Mouse (Mus musculus) stomach, embryonic 15.5 days (tissue): ENCODE data around the gene Foxo3. TPM values are rescaled to one million over a fixed set of nuclear protein-coding genes. Genes with fewer than 3 reads are reported as not detected.
A peak's percentile ranks its signal among the peaks of the same experiment; 100 is the strongest.

ENCODE experiments used
- ATAC-seq: fragments of 200-750 bp; cut with Nextera tagmentation; 2 replicates; pipeline ENCODE4 v1.8.0; 2017; ENCODE audit warnings: low read depth, moderate number of reproducible peaks, moderate TSS enrichment; ENCODE audit not compliant: insufficient read depth, low FRiP score
- H3K27ac ChIP-seq: fragments of 300-500 bp; sonication (generic); 2 replicates; pipeline ENCODE4 v1.5.1; 2015; ENCODE audit warnings: mild to moderate bottlenecking, inconsistent platforms
- H3K27me3 ChIP-seq: fragments of 300-500 bp; sonication (generic); replicated peaks from 2 replicates; pipeline ENCODE4 v1.6.1; 2015; ENCODE audit warnings: inconsistent platforms
- H3K36me3 ChIP-seq: fragments of 300-500 bp; sonication (generic); 2 replicates; pipeline ENCODE4 v1.6.1; 2015; ENCODE audit warnings: inconsistent platforms
- H3K4me1 ChIP-seq: fragments of 300-500 bp; sonication (generic); 2 replicates; pipeline ENCODE4 v1.6.1; 2015; ENCODE audit warnings: inconsistent platforms
- H3K4me2 ChIP-seq: fragments of 300-500 bp; sonication (generic); 2 replicates; pipeline ENCODE4 v1.6.1; 2015; ENCODE audit warnings: mild to moderate bottlenecking, inconsistent platforms
- H3K4me3 ChIP-seq: fragments of 300-500 bp; sonication (generic); replicated peaks from 2 replicates; pipeline ENCODE4 v1.5.1; 2015; ENCODE audit warnings: inconsistent platforms
- H3K9ac ChIP-seq: fragments of 300-500 bp; sonication (generic); 2 replicates; pipeline ENCODE4 v1.6.1; 2015; ENCODE audit warnings: inconsistent platforms
- H3K9me3 ChIP-seq: fragments of 300-500 bp; sonication (generic); 2 replicates; pipeline ENCODE4 v1.6.1; 2016; ENCODE audit warnings: inconsistent platforms
- WGBS: fragments of 180-500 bp; shearing (Covaris S2); methylation state at CpG from one replicate; pipeline ENCODE4 v1.1.7; 2015; 5-methylcytosine and 5-hydroxymethylcytosine counted together
- polyA plus RNA-seq: library from polyadenylated mRNA; unstranded; fragments of >200 nt; fragmentation: Nextera tagmentation; extraction: Ambion mirVana; gene quantifications from 2 replicates; pipeline ENCODE4 v1.2.1, GENCODE M21; 2015

Foxo3 gene
- polyA plus RNA-seq, 1 experiment from 2014 or later, result 8.7 TPM

DNA sequence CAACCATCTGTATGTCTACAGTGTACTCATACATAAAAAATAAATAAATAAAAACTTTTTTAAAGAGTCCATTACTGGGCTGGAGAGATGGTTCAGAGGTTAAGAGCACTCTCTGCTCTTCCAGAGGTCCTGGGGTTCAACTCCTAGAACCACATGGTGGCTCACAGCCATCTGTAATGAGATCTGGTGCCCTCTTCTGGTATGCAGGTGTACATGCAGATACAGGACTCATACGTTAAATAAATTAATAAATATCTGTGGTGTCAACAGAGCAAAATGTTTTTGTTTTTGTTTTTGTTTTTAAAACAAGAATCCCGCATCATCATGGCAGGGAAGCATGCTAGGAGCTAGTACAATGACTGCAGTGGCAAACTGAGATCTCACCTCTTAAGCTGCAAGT lies 20.6 kb upstream of the Foxo3 start:
- Histone ChIP-seq H3K4me3 (no peak overlapping the region), H3K9me3 (no peaks in the 10 kb centered on the region), H3K27ac (no peak overlapping the region), H3K27me3 (no peaks in the 10 kb centered on the region), H3K36me3 (no peaks in the 10 kb centered on the region), H3K4me2 (no peak overlapping the region), H3K9ac (no peak overlapping the region), H3K4me1 (no peaks in the 10 kb centered on the region)
- ATAC-seq, result no peak
- 75% methylated on average over 2 of the region's 2 CpGs for WGBS

DNA sequence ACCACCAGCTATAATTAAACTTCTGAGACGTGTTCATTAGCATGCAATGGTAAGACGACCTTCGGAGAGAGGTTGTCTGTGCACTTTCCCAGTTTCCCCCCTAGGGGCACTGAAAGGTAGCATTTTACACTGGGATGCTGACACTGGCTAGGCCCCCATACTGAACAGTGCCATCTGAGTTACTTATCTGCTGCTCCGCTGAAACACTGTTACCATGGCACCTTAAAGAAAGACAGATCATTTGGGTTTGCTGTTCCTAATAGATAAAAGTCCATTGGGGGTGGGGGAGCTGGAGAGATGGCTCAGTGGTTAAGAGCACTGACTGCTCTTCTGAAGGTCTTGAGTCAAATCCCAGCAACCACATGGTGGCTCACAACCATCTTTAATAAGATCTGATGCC lies 20.0 kb upstream of the Foxo3 start:
- no peak overlapping the region for H3K9ac ChIP-seq
- H3K4me1 ChIP-seq, result no peaks in the 10 kb centered on the region
- H3K27me3 ChIP-seq, result no peaks in the 10 kb centered on the region
- H3K4me3 ChIP-seq, result no peak overlapping the region
- H3K27ac ChIP-seq, result no peak overlapping the region
- H3K4me2 ChIP-seq, result no peak overlapping the region
- ATAC-seq, result 0 out of 2 replicates have a peak, but pooled peaks have one; percentile 27
- 65% methylated on average over 4 of the region's 4 CpGs for WGBS
- no peaks in the 10 kb centered on the region for H3K36me3 ChIP-seq
- no peaks in the 10 kb centered on the region for H3K9me3 ChIP-seq

DNA sequence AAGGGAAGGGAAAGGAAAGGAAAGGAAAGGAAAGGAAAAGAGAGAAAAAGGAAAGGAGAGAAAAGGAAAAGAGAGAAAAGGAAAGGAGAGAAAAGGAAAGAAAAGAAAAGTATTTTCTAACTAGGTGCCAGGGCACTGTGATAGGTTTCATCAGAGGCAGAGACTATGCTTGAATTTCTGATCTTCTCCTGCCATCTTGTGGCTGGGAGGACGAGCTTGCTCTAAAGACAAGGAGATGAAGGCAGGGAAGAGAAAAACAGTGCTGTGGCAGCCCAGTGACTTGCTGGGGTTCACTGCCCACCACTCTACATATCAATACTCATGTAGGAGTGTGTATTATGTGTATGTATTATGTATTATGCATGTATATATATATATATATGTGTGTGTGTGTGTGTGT lies 18.5 kb upstream of the Foxo3 start:
- no peak for ATAC-seq
- Histone ChIP-seq H3K4me2 (no peak overlapping the region), H3K4me1 (no peaks in the 10 kb centered on the region), H3K9ac (no peak overlapping the region), H3K36me3 (no peaks in the 10 kb centered on the region), H3K27me3 (no peaks in the 10 kb centered on the region), H3K4me3 (no peak overlapping the region), H3K27ac (no peak overlapping the region), H3K9me3 (no peaks in the 10 kb centered on the region)
- WGBS, result 7% methylated on average over 1 of the region's 1 CpGs

DNA sequence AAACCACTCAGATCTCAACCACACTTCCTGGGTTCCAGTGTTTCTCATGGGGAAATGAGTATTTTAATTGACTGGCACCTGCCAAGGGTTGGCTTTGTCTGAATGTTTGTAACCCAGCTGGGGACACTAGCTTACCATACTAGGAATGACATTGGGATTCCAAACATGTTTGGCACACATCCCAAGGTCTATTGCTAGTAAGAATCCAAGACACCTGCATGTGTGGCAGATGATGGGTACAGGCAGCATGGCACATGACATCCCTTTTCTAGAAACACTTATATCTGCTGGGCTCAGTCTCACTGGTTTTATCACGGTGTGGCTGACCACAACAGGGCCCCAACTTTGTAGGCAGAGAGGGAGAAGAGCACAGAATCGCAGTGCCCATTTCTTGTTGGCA lies 17.8 kb upstream of the Foxo3 start:
- H3K4me1 ChIP-seq, result no peaks in the 10 kb centered on the region
- no peak overlapping the region for H3K4me2 ChIP-seq
- no peak overlapping the region for H3K27ac ChIP-seq
- H3K27me3 ChIP-seq, result no peaks in the 10 kb centered on the region
- no peak for ATAC-seq
- H3K36me3 ChIP-seq, result no peaks in the 10 kb centered on the region
- H3K9me3 ChIP-seq, result no peaks in the 10 kb centered on the region
- WGBS, result 60% methylated on average over 2 of the region's 2 CpGs
- H3K4me3 ChIP-seq, result no peak overlapping the region
- no peak overlapping the region for H3K9ac ChIP-seq

DNA sequence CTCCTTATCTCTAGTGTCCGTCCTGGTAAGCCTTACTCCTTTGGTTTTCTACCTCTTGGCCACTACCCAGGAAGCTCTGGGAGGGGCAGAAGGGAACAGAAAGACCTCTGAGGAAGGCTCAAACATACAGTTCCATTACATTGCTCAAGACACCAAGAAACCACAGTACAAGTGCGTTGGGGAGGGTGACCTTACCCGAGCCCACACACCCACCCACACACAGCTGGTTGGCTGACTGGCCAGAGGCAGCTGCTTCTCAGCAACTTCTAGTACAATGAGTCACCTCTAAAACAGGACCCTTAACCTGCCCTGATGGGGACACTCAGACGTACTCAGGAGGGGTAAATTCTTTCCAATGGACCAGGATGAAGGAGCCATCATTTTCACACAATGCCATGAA lies 17.3 kb upstream of the Foxo3 start:
- Histone ChIP-seq H3K4me2 (no peak overlapping the region), H3K36me3 (no peaks in the 10 kb centered on the region), H3K27ac (no peak overlapping the region), H3K4me3 (no peak overlapping the region), H3K9ac (no peak overlapping the region), H3K27me3 (no peaks in the 10 kb centered on the region), H3K9me3 (no peaks in the 10 kb centered on the region), H3K4me1 (no peaks in the 10 kb centered on the region)
- ATAC-seq, result no peak
- 45% methylated on average over 4 of the region's 4 CpGs for WGBS

DNA sequence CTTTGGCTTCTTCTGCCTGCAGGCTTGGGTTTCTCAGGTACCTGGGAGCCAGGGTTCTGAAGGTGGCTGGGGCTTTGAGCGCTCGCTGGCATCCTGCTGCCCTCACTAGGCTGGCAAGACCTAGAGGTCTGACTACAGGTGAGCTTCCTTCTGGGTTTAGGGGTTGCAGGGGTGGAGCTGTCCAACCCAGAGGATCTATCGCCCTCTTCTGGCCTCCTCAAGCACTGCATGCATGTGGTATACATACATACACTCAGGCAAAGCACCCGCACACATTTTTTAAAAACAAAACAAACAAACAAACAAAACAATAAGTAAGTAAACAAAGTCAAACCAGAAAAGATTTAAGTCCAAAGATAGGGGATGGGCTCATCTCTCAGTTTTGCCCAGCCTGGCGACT lies 14.8 kb upstream of the Foxo3 start:
- Histone ChIP-seq H3K9ac (no peak overlapping the region), H3K9me3 (no peaks in the 10 kb centered on the region), H3K27me3 (no peaks in the 10 kb centered on the region), H3K4me1 (no peaks in the 10 kb centered on the region), H3K4me3 (no peak overlapping the region), H3K27ac (no peak overlapping the region), H3K4me2 (no peak overlapping the region), H3K36me3 (no peaks in the 10 kb centered on the region)
- ATAC-seq, result no peak
- WGBS, result 51% methylated on average over 5 of the region's 5 CpGs

DNA sequence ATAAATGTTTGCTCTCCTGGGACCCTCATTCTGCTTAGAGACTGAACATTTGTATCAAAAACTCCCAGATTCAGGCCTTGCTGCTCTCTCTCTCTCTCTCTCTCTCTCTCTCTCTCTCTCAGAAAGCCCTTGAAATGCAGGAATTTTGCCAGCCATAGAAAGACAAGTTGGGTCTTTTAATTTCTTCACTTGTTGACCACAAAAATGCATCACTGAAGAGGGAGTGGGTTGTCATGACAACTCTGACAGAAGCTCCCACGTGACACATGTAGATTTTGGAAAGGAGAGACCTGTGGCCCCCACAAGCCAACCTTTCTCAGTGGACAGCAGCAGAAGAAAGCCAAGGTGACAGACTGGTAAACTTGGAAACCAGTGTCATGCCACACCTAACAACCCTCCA lies 11.1 kb upstream of the Foxo3 start:
- no peak overlapping the region for H3K9ac ChIP-seq
- no peaks in the 10 kb centered on the region for H3K27me3 ChIP-seq
- H3K4me3 ChIP-seq, result no peak overlapping the region
- H3K4me1 ChIP-seq, result no peaks in the 10 kb centered on the region
- no peak overlapping the region for H3K27ac ChIP-seq
- WGBS, result 40% methylated on average over 1 of the region's 1 CpGs
- H3K36me3 ChIP-seq, result no peaks in the 10 kb centered on the region
- H3K4me2 ChIP-seq, result no peak overlapping the region
- H3K9me3 ChIP-seq, result no peaks in the 10 kb centered on the region
- ATAC-seq, result no peak

DNA sequence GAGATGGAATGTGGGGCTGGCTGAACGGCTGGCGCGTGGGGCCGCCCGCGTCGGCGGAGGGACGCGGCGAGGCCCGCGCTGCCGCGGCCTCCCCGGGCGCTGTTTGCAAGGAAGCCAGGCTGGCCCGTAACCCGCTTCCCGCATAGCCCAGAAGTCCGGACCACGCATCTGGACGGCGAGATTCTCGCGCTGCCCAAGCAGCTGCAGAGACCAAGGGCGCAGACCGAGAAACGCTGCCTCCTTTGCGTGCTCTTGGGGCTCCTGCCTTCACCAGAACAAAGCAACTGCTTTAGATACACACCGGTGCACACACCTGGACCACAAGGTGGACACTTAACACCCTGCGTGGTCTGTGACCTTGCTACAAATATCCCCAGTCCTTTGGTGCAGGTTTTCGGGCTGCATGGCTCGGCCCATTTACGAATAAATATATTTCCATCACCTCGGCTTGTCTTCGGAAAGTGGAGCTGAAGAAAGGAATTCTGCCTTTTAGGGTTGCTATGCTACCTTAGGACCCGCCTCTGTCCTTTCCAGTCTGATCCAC lies 1.8 kb upstream of the Foxo3 start:
- Histone ChIP-seq H3K36me3 (no peaks in the 10 kb centered on the region), H3K4me3 (peak overlapping the region; percentile 84), H3K4me1 (peaks cover 19% of the 10 kb centered on the region), H3K4me2 (peak overlapping the region; percentile 99), H3K27me3 (no peaks in the 10 kb centered on the region), H3K9me3 (no peaks in the 10 kb centered on the region), H3K27ac (peak overlapping the region; percentile 99), H3K9ac (peak overlapping the region; percentile 57; the same call in 1 of the 2 replicates)
- under 1% methylated on average over 38 of the region's 38 CpGs for WGBS
- no peak for ATAC-seq

DNA sequence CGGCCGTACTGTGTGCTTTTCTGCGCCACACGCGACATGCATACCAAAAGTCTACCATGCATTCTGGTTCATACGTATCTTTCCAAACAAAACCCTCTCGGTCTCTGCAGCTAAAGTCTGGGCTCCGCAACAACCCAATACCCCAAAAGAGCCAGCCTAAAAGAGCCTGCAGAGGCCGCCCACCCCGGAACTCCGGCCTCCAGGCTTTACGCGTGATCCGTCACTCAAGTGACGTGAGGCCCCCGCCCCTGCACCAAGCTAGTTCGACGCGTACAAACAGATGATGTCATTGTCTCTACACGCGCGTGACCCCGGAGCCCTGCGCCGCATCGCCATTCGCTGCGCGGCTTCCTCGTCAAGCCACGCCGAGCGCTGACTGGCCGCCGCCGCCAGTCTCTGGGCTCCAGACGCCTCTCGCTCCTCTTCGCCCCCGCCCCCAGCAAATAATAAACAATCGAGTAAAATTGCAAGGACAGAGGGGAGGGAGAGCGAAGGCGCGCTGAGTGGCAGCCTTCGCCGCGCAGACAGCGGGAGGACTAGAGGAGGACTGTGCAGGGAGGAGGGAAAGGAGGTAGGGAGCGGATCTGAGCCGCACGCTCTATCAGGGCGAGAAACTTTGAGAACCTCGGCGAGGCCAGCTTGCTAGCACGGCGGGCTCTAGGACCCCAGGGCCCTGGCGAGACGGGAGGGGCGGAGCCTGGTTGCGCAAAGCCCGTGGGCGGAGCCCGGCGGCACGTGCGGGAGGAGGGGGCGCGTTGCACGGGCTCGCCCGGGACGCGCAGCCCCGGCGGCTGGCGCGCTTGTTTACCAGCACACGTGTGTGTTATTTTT lies 1.1 kb upstream of the Foxo3 start:
- Histone ChIP-seq H3K4me1 (peaks cover 19% of the 10 kb centered on the region), H3K36me3 (no peaks in the 10 kb centered on the region), H3K27me3 (no peaks in the 10 kb centered on the region), H3K9ac (peak overlapping the region; percentile 81), H3K4me3 (peak overlapping the region; percentile 84), H3K4me2 (peak overlapping the region; percentile 99), H3K27ac (peak overlapping the region; percentile 99), H3K9me3 (no peaks in the 10 kb centered on the region)
- WGBS, result under 1% methylated on average over 75 of the region's 78 CpGs
- peak; percentile 90 for ATAC-seq

DNA sequence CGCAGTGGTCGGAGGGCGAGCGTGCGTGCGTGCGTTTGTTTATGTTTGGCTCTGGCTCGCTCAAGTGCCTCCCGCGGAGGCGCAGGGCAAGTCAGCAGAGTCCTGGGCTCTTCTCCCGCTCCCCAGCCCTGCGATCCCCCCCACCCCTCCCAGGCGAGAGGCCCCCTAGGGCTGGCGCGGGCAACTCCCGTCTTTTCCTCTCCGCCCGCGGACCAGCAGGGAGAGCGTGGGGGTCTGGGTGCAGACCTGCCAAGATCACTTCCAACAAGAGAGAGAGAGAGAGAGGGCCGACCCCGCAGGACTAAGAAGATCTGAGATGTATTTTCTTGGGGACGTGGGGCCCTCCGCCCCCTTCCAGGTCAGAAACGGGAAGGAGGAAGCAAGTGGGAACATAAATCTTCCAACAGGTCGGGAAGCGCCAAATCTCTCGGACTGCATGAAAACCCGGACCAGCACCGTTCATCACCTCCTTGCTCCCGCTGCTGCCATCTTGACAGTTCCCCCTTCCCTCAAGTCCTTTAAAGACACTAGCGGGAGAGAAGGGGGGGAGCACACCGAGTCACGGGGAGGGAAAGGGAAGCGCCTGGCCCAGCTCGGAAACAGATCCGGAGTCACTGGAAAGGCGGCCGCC lies 569 bp downstream of the Foxo3 start:
- Histone ChIP-seq H3K4me2 (peak overlapping the region; percentile 99), H3K9ac (peak overlapping the region; percentile 73), H3K27me3 (no peaks in the 10 kb centered on the region), H3K4me3 (peak overlapping the region; percentile 84), H3K27ac (peak overlapping the region; percentile 99), H3K9me3 (no peaks in the 10 kb centered on the region), H3K4me1 (peaks cover 32% of the 10 kb centered on the region), H3K36me3 (no peaks in the 10 kb centered on the region)
- under 1% methylated on average over 39 of the region's 40 CpGs for WGBS
- ATAC-seq, result no peak

DNA sequence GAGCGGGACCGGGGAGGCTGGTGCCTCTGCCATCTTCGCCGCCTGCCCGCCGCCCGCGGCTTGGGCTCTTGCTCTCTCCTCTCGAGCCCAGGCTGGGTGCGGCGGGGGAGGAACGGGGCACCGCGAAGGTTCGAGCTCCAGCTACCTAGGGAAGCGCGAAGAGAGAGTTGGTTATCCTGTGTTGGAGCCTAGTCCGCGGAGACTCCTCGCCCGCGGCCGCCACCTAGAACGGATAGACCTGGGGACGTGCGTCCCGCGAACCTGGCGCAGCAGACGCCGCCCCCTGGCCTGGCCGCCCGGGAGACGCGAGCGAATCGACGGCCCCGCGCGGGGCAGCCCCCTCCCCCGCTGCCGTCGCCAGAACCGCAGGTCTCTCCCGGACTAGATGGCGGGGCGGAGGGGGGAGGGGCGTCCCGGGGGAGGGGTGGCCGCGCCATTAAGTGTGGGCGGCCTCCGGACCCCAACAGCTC lies 1.1 kb downstream of the Foxo3 start:
- Histone ChIP-seq H3K4me1 (peaks cover 32% of the 10 kb centered on the region), H3K27me3 (no peaks in the 10 kb centered on the region), H3K27ac (peak overlapping the region; percentile 99), H3K9ac (peak overlapping the region; percentile 73), H3K36me3 (no peaks in the 10 kb centered on the region), H3K4me3 (peak overlapping the region; percentile 84), H3K4me2 (peak overlapping the region; percentile 99), H3K9me3 (no peaks in the 10 kb centered on the region)
- no peak for ATAC-seq
- under 1% methylated on average over 49 of the region's 54 CpGs for WGBS
